Mouse (Mus musculus) adrenal gland, adult 8-10 months (tissue): ENCODE measurements around the gene Nfkbia. TPM values are rescaled to one million over a fixed set of nuclear protein-coding genes. Genes with fewer than 3 reads are reported as not detected.

Experiments
- DNase-seq: peaks from one replicate; pipeline ENCODE4 v3.0.0; 2022
- total RNA-seq, 4 experiments: library from RNA; stranded (reverse); gene quantifications; 2 replicates each; pipeline ENCODE4 v1.2.4; 2022

Nfkbia gene
- total RNA-seq, 4 experiments from 2014 or later, result 76.2 to 98.5 (median 86.4) TPM

- no peak for DNase-seq
These were observed 50.2 kb downstream of the Nfkbia start for GRCm38 (mm10) chr12:55442245-55442644.

- DNase-seq, result no peak
These were observed 52.0 kb downstream of the Nfkbia start for GRCm38 (mm10) chr12:55440416-55440815.

Other genes starting within 250 kb of the Nfkbia start
- 10 to 100 TPM; 17.7 to 25.8 (median 22.2) TPM for gene 1110008L16Rik, start 193.1 kb downstream of the Nfkbia start, total RNA-seq
- 10 to 100 TPM in 3 of 4 experiments, 1 to 10 TPM in 1; 8.6 to 15.4 (median 12.0) TPM for gene Ppp2r3c, start 189.6 kb downstream of the Nfkbia start, total RNA-seq
- gene Psma6, start 108.4 kb downstream of the Nfkbia start, total RNA-seq, result 100 to 1,000 TPM; 196 to 232 (median 214) TPM
- not detected for gene Aldoart2, start 72.6 kb upstream of the Nfkbia start, total RNA-seq
- 1 to 10 TPM; 2.6 to 6.4 (median 4.8) TPM for gene Insm2, start 106.8 kb upstream of the Nfkbia start, total RNA-seq